Mouse (Mus musculus) cerebellum, adult 11-12 months (tissue): ENCODE measurements around the gene Pbp2.

Experiments
- DNase-seq: peaks from one replicate; pipeline ENCODE4 v3.0.0; 2022

The Pbp2 gene

GRCm38 (mm10) chr6:135299024-135299550, 11.1 kb downstream of the Pbp2 start:
- DNase-seq, result no peak

- DNase-seq, result no peak
Measured at GRCm38 (mm10) chr6:135297570-135297969, 12.6 kb downstream of the Pbp2 start.

DNA sequence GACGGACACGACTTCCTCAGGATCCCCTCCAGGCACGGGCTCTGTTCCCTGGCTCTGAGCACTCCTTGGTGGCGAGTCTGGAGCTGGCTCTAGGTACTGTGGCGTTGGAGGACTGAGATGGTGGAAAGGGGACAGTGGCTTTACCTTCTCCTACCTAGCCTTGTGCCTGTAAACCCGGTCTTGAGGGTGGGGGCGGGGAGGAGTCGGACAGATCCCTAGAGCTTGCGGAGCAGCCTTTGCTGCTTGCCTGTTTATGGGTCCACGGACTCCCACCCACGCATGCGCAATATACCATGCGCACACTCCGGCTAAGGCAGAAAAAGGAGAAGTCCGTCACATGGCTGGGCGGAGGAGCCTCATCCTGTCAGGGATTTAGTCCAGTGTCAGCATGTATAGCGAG, 13.9 kb downstream of the Pbp2 start:
- DNase-seq, result no peak

- no peak for DNase-seq
Measured at GRCm38 (mm10) chr6:135295082-135295861, 14.9 kb downstream of the Pbp2 start.

- DNase-seq, result no peak
Measured at GRCm38 (mm10) chr6:135294150-135294549, 16.1 kb downstream of the Pbp2 start.

GRCm38 (mm10) chr6:135292391-135292790, 17.8 kb downstream of the Pbp2 start:
- no peak for DNase-seq

DNA sequence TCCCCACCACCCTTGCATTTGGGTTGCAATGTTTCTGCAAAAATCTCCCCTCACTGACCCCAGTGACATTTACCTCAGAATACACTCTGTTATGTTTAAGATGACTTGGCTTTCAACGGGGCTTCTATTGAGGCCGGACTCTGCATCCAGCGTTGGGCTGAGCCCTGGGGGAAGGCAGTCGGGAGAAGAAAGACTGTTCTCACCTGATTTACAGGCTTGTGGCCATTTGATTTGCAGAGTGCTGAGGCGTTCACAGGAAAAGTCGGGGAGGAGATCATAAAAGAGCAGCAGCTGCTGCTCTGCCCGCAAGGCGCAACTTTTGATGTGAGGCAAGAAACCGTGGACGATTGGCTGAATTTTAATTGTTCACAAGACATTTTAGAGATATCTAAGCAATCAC, 30.3 kb downstream of the Pbp2 start:
- no peak for DNase-seq

DNA sequence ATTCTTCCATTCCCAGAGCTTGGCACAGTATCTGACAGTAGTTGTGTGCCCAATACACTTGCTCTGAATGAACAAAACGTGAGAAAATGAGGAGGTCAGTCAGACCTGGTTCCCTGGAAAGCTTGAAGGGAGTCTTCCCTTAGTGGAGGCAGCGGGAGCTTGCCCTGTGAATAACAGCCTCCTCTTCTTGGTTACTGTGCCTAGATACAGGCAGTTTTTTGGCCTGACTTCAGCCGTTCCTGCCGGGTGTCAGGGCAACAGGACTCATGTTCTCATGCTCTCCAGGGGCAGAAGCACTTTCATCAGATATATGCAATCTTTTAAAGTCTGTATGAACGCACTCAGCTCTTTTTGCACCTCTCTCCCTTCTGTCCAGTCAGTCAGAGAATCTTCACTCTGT, 30.9 kb downstream of the Pbp2 start:
- no peak for DNase-seq

DNA sequence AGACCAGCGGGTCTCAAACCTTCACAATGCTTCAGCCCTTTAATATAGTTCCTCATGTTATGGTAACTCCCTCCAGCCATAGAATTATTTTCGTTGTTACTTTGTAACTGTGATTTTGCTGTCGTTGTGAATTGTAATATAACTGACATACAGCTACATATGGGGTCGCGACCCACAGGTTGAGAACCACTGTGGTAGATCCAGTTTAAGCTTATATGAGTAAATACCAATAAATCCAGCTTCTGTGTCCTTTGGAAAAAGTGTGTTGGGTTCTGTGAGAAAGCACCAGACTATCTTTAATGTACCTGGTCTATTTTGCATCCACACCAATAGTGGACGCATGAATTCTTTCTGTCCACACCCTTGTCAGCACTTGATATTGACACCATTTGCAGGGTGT, 31.9 kb downstream of the Pbp2 start:
- no peak for DNase-seq

GRCm38 (mm10) chr6:135276474-135277295, 33.5 kb downstream of the Pbp2 start:
- DNase-seq, result no peak

DNA sequence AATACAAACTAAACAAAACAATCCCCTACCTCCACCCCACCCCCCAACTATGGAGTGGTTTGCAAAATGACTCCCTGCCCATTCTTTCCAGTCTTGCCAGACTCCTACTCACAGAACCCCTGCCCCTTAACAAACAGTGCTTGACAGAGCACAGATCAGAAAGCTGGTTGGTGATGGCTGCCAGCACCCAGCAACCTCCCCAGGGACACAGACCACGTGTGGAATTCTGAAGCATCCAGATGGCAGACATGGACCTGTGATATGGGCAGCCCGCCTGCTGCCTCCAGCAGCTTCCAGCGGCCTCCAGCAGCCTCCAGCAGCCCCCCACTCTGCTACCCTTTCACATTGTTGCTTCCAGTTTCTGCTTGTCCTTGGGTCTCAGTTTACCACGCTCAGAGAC, 35.0 kb downstream of the Pbp2 start:
- DNase-seq, result no peak

GRCm38 (mm10) chr6:135273066-135273465, 37.1 kb downstream of the Pbp2 start:
- no peak for DNase-seq

- no peak for DNase-seq
Measured at GRCm38 (mm10) chr6:135271761-135272160, 38.4 kb downstream of the Pbp2 start.

- DNase-seq, result no peak
Measured at GRCm38 (mm10) chr6:135269626-135270025, 40.6 kb downstream of the Pbp2 start.

GRCm38 (mm10) chr6:135268392-135268791, 41.8 kb downstream of the Pbp2 start:
- no peak for DNase-seq

- DNase-seq, result no peak
Measured at GRCm38 (mm10) chr6:135267221-135267620, 43.0 kb downstream of the Pbp2 start.

DNA sequence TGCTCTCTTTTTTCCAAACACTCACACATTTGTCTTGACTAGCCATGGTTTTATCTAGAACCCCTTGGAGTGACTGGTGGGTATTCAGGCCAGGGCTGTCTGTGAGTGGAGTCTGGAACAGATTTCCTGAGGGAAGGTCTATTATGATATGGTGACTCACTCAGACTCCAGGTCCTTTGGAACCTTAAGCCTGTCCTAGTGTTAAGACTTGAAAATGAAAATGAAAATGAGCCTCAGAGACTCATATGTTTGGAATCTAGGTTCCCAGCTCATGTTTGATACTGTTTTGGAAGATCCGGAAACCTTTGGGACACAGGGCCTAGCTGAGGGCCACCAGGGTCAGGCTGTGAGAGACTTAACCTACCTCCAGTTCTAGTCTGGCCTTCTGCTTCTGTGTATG, 44.1 kb downstream of the Pbp2 start:
- DNase-seq, result no peak

- DNase-seq, result no peak
Measured at GRCm38 (mm10) chr6:135264136-135264535, 46.1 kb downstream of the Pbp2 start.

GRCm38 (mm10) chr6:135262565-135262964, 47.6 kb downstream of the Pbp2 start:
- no peak for DNase-seq

- DNase-seq, result no peak
Measured at GRCm38 (mm10) chr6:135261124-135261523, 49.1 kb downstream of the Pbp2 start.

DNA sequence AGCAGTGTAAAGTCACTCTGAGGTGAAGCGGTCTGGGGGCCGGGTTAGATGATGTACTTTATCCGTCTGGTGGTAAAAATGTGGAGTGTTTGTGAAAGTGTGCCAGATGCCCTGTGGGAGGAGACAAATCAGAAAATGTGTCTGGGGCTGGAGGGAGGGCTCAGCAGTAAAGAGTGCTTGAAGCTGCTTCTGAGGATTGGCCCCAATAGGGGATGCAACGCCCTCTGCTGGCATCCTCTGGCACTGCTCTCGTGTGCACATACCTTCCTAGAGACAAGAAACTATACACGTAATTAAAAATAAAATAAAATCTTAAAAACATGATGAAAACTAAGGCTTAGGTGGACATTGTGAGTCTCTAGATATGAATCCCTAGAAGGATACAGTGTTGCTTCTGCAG, 49.8 kb downstream of the Pbp2 start:
- DNase-seq, result no peak
